Mouse (Mus musculus): ENCODE results near the gene Ssh2. TPM values are rescaled to one million over a fixed set of nuclear protein-coding genes. Genes with fewer than 3 reads are reported as not detected.
A peak's percentile ranks its signal among the peaks of the same experiment; 100 is the strongest.

Gene Ssh2
- polyA plus RNA-seq, 1 experiment from 2014 or later = 2.7 TPM

DNA sequence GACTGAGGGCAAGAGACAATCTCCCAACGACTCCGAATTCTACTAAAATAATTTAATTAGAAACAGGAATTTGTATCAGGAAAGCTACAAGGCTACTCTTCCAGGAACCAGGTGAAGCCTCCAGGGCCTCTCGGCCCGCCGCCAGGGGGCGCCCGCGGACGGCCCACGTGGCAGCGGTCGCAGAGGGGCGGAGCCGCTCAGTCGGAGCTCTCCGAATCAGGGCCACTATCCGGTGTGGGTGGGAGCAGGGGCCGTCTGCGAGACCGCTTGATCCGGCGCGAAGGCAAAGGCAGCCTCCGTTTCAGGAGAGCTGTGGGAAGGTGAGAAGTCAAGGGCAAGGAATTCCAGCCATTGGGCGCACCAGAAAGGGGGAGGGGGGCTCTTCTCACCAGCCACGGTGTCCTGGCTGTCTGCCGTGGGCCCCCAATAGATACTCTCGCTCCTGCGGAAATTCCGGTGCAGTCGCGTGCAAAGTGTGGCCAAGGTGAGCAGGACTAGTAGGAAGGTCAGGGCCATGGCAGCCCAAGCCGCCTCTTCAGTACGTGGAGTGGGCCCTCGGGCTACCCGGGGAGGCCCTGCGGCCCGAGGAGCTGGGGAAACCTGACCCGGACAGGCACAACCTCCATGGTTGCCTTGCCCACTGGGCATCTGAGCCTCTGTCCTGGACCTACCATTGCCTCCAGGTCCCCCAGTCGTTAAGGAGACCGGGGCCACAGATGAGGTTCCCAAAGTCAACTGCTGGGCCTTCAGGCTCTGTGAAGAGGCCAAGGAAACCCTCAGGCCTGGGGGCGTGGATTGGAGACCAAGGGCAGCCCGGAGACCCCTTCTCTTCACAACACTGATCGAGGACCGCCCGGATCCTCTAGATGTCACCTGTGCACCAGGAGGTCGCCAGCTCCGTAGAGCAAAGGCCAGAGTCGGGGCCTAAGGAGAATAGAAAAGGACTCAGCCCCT lies 292.3 kb downstream of the Ssh2 start:
- peak; percentile 95 for TF ChIP-seq CTCF (IDR thresholded peaks at IDR 0.05; ENCODE audit: low read depth)
- WGBS = 26% methylated on average over 49 of the region's 49 CpGs
- ATAC-seq = peak; percentile 19; the same call in 1 of the 2 replicates
- no peak overlapping the region for H3K9ac ChIP-seq (ENCODE audit: low read depth, low read length)
- peaks cover 30% of the 10 kb centered on the region for H3K36me3 ChIP-seq (ENCODE audit: control insufficient read depth, insufficient read depth)
- H3K4me3 ChIP-seq (ENCODE audit: low read depth, low read length) = peak overlapping the region; percentile 7; the same call in 1 of the 2 replicates
- no peaks in the 10 kb centered on the region for H3K9me3 ChIP-seq (ENCODE audit: control insufficient read depth)
- H3K4me2 ChIP-seq (replicated peaks; ENCODE audit: low read depth) = peak overlapping the region; percentile 60
- H3K4me1 ChIP-seq (replicated peaks; ENCODE audit: control insufficient read depth, insufficient read depth, low read length) = peaks cover 16% of the 10 kb centered on the region; the same call in 1 of the 2 replicates
- no peaks in the 10 kb centered on the region for H3K27me3 ChIP-seq (replicated peaks; ENCODE audit: control insufficient read depth, insufficient read depth, low read length)
- 0 out of 2 replicates have a peak overlapping the region, but pooled peaks have one; percentile 65 for H3K27ac ChIP-seq (ENCODE audit: low read depth, low read length)

Other genes with a start within 250 kb of the Ssh2 start
- gene Slc6a4, start 217.7 kb upstream of the Ssh2 start, polyA plus RNA-seq (2015; fragmentation: Nextera tagmentation; extraction: Ambion mirVana) = 21.1 and 21.2 TPM in 2 replicates
- gene Nsrp1, start 137.9 kb upstream of the Ssh2 start, polyA plus RNA-seq (2015; fragmentation: Nextera tagmentation; extraction: Ambion mirVana) = 54.3 and 65.8 TPM in 2 replicates
- gene Efcab5, start 27.3 kb upstream of the Ssh2 start, polyA plus RNA-seq (2015; fragmentation: Nextera tagmentation; extraction: Ambion mirVana) = 0.46 and 0.55 TPM in 2 replicates
- gene Coro6, start 246.1 kb downstream of the Ssh2 start, polyA plus RNA-seq (2015; fragmentation: Nextera tagmentation; extraction: Ambion mirVana) = 0.18 TPM in 2 replicates